Mouse (Mus musculus) left cerebral cortex, adult 11 months (tissue): ENCODE measurements at regions not wholly inside any gene's neighbourhood (a gene's known extent, or its start where the extent isn't known, plus 50 kb on each side); places are given as distances from the start of the nearest gene placed in this dataset.

ENCODE experiments used
- DNase-seq: peaks from one replicate; pipeline ENCODE4 v3.0.0; 2022; ENCODE audit warnings: low spot score

- no peak for DNase-seq
These were observed 295.6 kb upstream of the Veph1 start for GRCm38 (mm10) chr3:66592259-66592658.

DNA sequence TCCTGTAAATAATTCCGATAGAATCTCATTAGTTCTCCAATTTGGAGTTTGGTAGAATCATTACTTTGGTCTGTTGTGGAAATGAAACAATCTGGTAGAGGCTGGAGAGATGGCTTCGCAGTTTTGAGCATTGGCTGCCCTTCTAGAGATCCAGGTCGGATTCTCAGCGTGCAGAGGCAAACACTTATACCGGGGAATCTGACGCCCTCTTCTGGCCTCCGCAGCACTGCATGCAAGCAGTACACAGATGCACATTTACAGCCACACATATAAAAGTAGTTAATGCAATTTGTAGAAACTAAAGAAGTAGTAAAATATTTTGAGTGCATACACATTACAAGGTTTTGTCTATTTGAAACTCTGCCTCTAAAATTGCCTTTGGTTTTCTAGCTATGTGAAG, 294.1 kb upstream of the Veph1 start:
- DNase-seq, result no peak

- DNase-seq, result no peak
These were observed 292.8 kb upstream of the Veph1 start for GRCm38 (mm10) chr3:66589483-66589882.

- no peak for DNase-seq
These were observed 288.2 kb upstream of the Veph1 start for GRCm38 (mm10) chr3:66584831-66585230.

GRCm38 (mm10) chr3:66584101-66584500, 287.5 kb upstream of the Veph1 start:
- DNase-seq, result no peak

- DNase-seq, result no peak
These were observed 280.0 kb upstream of the Veph1 start for GRCm38 (mm10) chr3:66576659-66577058.

- DNase-seq, result no peak
These were observed 277.7 kb upstream of the Veph1 start for GRCm38 (mm10) chr3:66574321-66574720.

GRCm38 (mm10) chr3:66572887-66573519, 276.4 kb upstream of the Veph1 start:
- no peak for DNase-seq

DNA sequence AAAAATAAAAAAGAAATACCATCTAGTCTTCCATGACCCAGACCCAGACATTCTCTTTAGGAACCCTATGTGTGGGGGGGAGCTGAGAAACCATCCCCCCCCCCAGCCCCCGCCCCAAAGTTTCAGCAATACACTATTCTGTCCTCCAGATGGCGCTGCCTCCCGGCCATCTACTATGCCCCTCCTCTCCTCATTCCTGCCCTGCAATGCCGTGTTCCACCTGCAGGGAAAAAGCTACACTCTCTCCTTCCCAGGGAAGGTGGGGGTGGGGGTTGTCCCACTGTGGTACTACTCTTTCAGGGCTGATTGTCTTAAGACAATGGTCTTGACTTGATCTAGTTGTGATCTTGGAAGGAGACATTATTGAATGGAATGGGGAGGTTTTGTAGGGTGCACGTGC, 273.7 kb upstream of the Veph1 start:
- DNase-seq, result no peak

DNA sequence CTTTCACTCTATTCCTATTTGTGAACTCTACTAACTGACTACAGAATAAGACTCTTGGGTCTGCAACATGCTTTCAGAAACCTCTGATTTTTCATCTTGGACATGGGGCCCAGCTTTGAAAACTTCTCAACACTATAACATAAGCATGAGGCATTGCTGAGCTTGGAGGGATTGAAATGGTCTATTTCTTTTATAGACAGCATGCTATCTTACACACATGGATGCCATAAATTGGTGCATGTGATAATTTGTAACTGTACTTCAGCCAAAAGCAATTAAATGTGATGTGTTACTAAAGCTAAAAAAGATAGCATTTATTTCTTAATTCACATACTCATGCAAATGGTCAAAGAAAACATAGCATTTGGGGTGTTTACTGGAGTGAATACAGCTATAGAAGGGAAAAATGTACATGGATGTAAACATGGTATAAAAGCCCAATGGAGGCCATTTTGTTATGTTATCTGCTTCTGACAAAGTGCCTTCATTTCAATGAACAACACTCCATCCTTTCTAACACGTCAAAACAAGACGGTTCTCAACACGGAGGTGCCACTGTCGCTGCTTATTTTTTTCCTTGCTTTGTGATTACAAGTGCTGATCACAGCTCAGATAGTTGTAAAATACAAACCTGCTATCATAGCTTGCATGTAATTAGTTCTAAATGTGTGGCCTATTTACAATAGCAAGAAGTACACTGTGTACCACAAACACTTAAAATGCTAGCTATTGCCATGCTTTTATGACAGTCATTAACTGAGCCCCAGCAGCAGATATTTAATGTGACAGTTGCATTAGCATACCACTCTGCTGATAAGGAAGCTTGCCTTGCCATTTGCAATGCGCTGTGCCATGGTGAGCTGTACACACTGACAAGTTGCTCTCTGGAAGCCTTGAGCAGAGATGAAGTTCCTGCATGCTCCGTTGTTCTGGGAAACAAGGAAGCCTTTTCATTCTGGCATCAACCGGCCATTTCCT, 267.9 kb upstream of the Veph1 start:
- no peak for DNase-seq

GRCm38 (mm10) chr3:66563329-66563728, 266.7 kb upstream of the Veph1 start:
- no peak for DNase-seq

DNA sequence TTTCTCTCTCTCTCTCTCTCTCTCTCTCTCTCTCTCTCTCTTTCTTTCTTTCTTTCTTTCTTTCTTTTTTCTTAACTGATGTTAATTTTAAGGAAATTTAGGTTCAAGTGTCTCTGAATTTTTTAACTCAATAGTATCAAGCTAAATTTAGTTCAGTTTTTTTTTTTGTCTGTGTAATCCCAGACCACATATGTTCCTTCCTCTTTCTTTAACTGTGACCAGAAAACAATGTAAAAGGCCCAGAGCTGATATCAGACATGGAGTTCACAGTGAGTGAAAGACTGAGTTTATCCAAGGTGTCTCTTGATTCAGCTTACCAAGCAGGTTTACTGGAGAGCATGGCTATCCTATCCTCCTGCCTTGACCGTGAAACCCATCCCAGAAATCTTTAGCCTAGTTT, 258.9 kb upstream of the Veph1 start:
- no peak for DNase-seq

GRCm38 (mm10) chr3:66550920-66551319, 254.3 kb upstream of the Veph1 start:
- no peak for DNase-seq

GRCm38 (mm10) chr3:66546576-66546975, 249.9 kb upstream of the Veph1 start:
- DNase-seq, result no peak

GRCm38 (mm10) chr3:66544139-66544933, 247.7 kb upstream of the Veph1 start:
- DNase-seq, result no peak

DNA sequence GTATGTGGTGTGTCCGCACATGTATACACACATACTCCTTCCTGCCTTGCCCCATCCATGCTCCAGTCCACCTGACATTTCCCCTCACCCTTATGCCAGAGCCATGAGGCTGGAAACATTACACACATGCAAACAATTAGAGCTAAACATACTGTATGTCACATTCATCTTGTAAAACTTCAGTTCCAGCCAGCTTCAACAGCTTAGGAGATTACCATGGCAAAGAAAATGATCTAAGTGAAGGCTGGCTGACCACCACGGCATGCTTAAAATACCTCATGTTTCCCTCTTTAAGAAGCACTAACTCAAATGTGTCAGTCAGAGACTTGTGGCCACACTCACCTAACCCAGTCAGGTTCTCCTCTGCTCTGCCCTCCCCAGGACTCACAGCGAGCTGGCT, 246.2 kb upstream of the Veph1 start:
- no peak for DNase-seq

- DNase-seq, result no peak
These were observed 241.3 kb upstream of the Veph1 start for GRCm38 (mm10) chr3:66537913-66538312.

GRCm38 (mm10) chr3:66537106-66537893, 240.7 kb upstream of the Veph1 start:
- DNase-seq, result no peak

DNA sequence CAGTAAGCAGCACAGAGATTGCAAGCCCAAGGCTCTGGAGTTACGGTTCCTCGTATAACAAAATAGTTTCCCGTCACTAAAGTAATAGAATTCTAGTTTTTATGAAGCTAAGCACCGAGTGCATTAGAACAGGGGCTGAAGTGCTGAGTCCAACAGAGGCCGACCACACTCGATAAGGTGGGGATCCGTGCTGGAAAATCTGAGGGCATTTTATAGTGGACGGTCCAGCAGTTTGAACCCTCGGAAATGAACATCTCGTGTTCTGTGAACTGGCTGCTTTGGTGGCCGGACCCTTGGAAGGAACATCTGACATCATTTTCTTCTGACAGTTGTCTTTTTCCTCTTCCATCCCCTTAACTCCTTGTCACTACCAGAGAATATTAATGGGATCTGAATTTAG, 240.0 kb upstream of the Veph1 start:
- DNase-seq, result no peak

DNA sequence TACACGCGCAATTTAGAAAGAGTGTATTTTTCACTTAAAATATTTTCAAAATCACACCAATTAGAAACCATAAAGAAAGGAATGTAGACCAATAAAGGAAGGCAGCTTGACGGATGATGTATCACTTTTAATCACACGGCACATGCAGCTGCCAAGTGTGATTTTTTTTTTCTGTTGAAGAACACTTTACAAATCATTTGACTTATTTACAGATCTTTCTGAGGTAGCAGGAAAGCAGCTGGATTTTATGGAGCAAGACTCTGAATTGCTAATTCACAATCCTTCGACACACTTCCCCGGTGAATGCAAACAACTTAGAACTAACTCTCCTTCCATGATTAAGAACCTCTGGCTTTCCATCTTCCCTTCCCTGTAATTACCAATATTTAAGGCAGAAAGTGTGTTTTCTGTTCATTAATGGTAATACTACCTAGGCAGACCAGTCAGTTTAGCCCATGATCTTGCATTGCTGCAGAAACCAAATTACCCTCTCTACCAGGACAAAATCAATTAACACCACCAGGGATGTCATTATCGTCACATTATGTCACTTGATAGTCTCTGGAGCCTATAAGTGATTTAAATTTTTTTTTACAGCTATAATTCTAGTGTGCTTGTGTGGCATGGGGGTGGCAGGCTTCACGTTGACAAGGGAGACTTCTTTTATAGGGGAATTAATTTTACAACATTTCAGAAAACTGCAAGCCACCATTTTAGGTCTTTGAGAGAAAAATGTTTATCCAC, 239.3 kb upstream of the Veph1 start:
- no peak for DNase-seq

DNA sequence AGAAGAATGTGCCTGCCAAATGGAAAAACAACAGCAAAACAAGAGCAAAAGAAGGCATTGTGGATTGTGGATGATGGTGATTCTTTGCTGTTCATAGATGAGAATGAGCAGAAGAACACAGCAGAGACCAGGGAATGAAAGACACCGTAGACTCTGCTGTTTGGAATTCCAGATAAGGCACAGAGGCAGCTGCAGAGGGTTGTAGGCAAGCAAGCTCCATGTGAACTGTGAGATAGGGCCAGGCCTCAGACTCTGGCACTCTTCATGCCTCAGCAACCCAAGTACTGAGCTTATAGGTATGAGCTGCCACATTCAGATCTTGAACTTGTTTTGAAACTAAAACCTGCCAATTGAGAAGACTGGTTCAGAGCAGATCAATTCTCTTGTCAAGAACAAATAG, 223.3 kb upstream of the Veph1 start:
- no peak for DNase-seq
